Mouse (Mus musculus): ENCODE results near the gene Btbd19. TPM values are rescaled to one million over a fixed set of nuclear protein-coding genes. Genes with fewer than 3 reads are reported as not detected.

The Btbd19 gene
- polyA plus RNA-seq (2015; fragmentation: Nextera tagmentation; extraction: Ambion mirVana) = 4.3 and 4.8 TPM in 2 replicates

GRCm38 (mm10) chr4:117125348-117125909 lies at the start of gene Btbd19:
TSS of gene Btbd19 (minus strand) at chr4:117125725.
- Histone ChIP-seq H3K4me2 (ENCODE audit: low read length) (peak within 1 kb of the TSS; percentile 2; the same call in 1 of the 2 replicates), H3K9me3 (ENCODE audit: control insufficient read depth, low read length) (no peaks in the 10 kb centered on the region), H3K27me3 (replicated peaks; ENCODE audit: control insufficient read depth, insufficient read depth, low read length) (no peaks in the 10 kb centered on the region), H3K36me3 (ENCODE audit: control insufficient read depth, insufficient read depth) (no peaks in the 10 kb centered on the region), H3K4me1 (replicated peaks; ENCODE audit: control insufficient read depth, insufficient read depth, low read length) (peaks cover 14% of the 10 kb centered on the region), H3K4me3 (replicated peaks; ENCODE audit: low read length) (no peak within 1 kb of the TSS), H3K9ac (replicated peaks; ENCODE audit: low read depth, low read length) (peak within 1 kb of the TSS; percentile 22), H3K27ac (ENCODE audit: low read length) (peak within 1 kb of the TSS; percentile 54)
- peak; percentile 52 for ATAC-seq
- 25% methylated on average over 8 of the region's 8 CpGs for WGBS

GRCm38 (mm10) chr4:117169936-117170335 lies 44.4 kb upstream of the Btbd19 start:
- Histone ChIP-seq H3K36me3 (ENCODE audit: control insufficient read depth, insufficient read depth) (no peaks in the 10 kb centered on the region), H3K9me3 (ENCODE audit: control insufficient read depth, low read length) (no peaks in the 10 kb centered on the region), H3K27ac (ENCODE audit: low read length) (no peak overlapping the region), H3K9ac (replicated peaks; ENCODE audit: low read depth, low read length) (no peak overlapping the region), H3K27me3 (replicated peaks; ENCODE audit: control insufficient read depth, insufficient read depth, low read length) (no peaks in the 10 kb centered on the region), H3K4me2 (ENCODE audit: low read length) (no peak overlapping the region), H3K4me1 (replicated peaks; ENCODE audit: control insufficient read depth, insufficient read depth, low read length) (no peaks in the 10 kb centered on the region), H3K4me3 (replicated peaks; ENCODE audit: low read length) (no peak overlapping the region)
- no peak for ATAC-seq
- WGBS = 94% methylated on average over 5 of the region's 5 CpGs

GRCm38 (mm10) chr4:117161183-117161582 lies 35.7 kb upstream of the Btbd19 start:
- 75% methylated on average over 4 of the region's 4 CpGs for WGBS
- H3K9ac ChIP-seq (replicated peaks; ENCODE audit: low read depth, low read length) = no peak overlapping the region
- no peaks in the 10 kb centered on the region for H3K27me3 ChIP-seq (replicated peaks; ENCODE audit: control insufficient read depth, insufficient read depth, low read length)
- H3K27ac ChIP-seq (ENCODE audit: low read length) = no peak overlapping the region
- H3K4me1 ChIP-seq (replicated peaks; ENCODE audit: control insufficient read depth, insufficient read depth, low read length) = no peaks in the 10 kb centered on the region
- peak; percentile 43 for ATAC-seq
- no peaks in the 10 kb centered on the region for H3K36me3 ChIP-seq (ENCODE audit: control insufficient read depth, insufficient read depth)
- no peak overlapping the region for H3K4me2 ChIP-seq (ENCODE audit: low read length)
- H3K4me3 ChIP-seq (replicated peaks; ENCODE audit: low read length) = no peak overlapping the region
- no peaks in the 10 kb centered on the region for H3K9me3 ChIP-seq (ENCODE audit: control insufficient read depth, low read length)

- H3K27ac ChIP-seq (ENCODE audit: low read length) = no peak overlapping the region
- WGBS = 82% methylated on average over 10 of the region's 10 CpGs
- H3K9ac ChIP-seq (replicated peaks; ENCODE audit: low read depth, low read length) = no peak overlapping the region
- no peaks in the 10 kb centered on the region for H3K9me3 ChIP-seq (ENCODE audit: control insufficient read depth, low read length)
- no peak overlapping the region for H3K4me2 ChIP-seq (ENCODE audit: low read length)
- ATAC-seq = no peak
- no peak overlapping the region for H3K4me3 ChIP-seq (replicated peaks; ENCODE audit: low read length)
- H3K4me1 ChIP-seq (replicated peaks; ENCODE audit: control insufficient read depth, insufficient read depth, low read length) = peaks cover 5% of the 10 kb centered on the region; the same call in 1 of the 2 replicates
- H3K36me3 ChIP-seq (ENCODE audit: control insufficient read depth, insufficient read depth) = no peaks in the 10 kb centered on the region
- H3K27me3 ChIP-seq (replicated peaks; ENCODE audit: control insufficient read depth, insufficient read depth, low read length) = no peaks in the 10 kb centered on the region
These were observed 34.1 kb upstream of the Btbd19 start for GRCm38 (mm10) chr4:117159666-117160065.

- peak overlapping the region; percentile 40 for H3K4me2 ChIP-seq (ENCODE audit: low read length)
- 25% methylated on average over 6 of the region's 6 CpGs for WGBS
- H3K27ac ChIP-seq (ENCODE audit: low read length) = no peak overlapping the region
- peaks cover 11% of the 10 kb centered on the region; the same call in 1 of the 2 replicates for H3K4me1 ChIP-seq (replicated peaks; ENCODE audit: control insufficient read depth, insufficient read depth, low read length)
- H3K36me3 ChIP-seq (ENCODE audit: control insufficient read depth, insufficient read depth) = peaks cover 23% of the 10 kb centered on the region
- H3K27me3 ChIP-seq (replicated peaks; ENCODE audit: control insufficient read depth, insufficient read depth, low read length) = no peaks in the 10 kb centered on the region
- H3K9ac ChIP-seq (replicated peaks; ENCODE audit: low read depth, low read length) = peak overlapping the region; percentile 86; the same call in 1 of the 2 replicates
- H3K4me3 ChIP-seq (replicated peaks; ENCODE audit: low read length) = peak overlapping the region; percentile 72
- ATAC-seq = no peak
- H3K9me3 ChIP-seq (ENCODE audit: control insufficient read depth, low read length) = no peaks in the 10 kb centered on the region
These were observed 30.8 kb upstream of the Btbd19 start for GRCm38 (mm10) chr4:117156372-117156771.

- ATAC-seq = peak; percentile 95
These were observed 30.3 kb upstream of the Btbd19 start, which contains the start of gene Rps8 for GRCm38 (mm10) chr4:117155792-117156355. TSS of gene Rps8 (minus strand) at chr4:117156243.

GRCm38 (mm10) chr4:117155020-117155791 lies 29.7 kb upstream of the Btbd19 start:
- peak overlapping the region; percentile 86 for H3K9ac ChIP-seq (replicated peaks; ENCODE audit: low read depth, low read length)
- H3K4me2 ChIP-seq (ENCODE audit: low read length) = peak overlapping the region; percentile 81
- no peaks in the 10 kb centered on the region for H3K9me3 ChIP-seq (ENCODE audit: control insufficient read depth, low read length)
- peak overlapping the region; percentile 72 for H3K4me3 ChIP-seq (replicated peaks; ENCODE audit: low read length)
- no peak for ATAC-seq
- peaks cover 11% of the 10 kb centered on the region; the same call in 1 of the 2 replicates for H3K4me1 ChIP-seq (replicated peaks; ENCODE audit: control insufficient read depth, insufficient read depth, low read length)
- H3K36me3 ChIP-seq (ENCODE audit: control insufficient read depth, insufficient read depth) = peaks cover 34% of the 10 kb centered on the region
- H3K27ac ChIP-seq (ENCODE audit: low read length) = peak overlapping the region; percentile 89
- WGBS = 2% methylated on average over 44 of the region's 44 CpGs
- H3K27me3 ChIP-seq (replicated peaks; ENCODE audit: control insufficient read depth, insufficient read depth, low read length) = no peaks in the 10 kb centered on the region

More at GRCm38 (mm10) chr4:117155792-117156355, 30.3 kb upstream of the Btbd19 start, which contains the start of gene Rps8:
- Histone ChIP-seq H3K36me3 (ENCODE audit: control insufficient read depth, insufficient read depth) (peaks cover 28% of the 10 kb centered on the region), H3K9me3 (ENCODE audit: control insufficient read depth, low read length) (no peaks in the 10 kb centered on the region), H3K27me3 (replicated peaks; ENCODE audit: control insufficient read depth, insufficient read depth, low read length) (no peaks in the 10 kb centered on the region), H3K4me2 (ENCODE audit: low read length) (peak within 1 kb of the TSS; percentile 81), H3K4me1 (replicated peaks; ENCODE audit: control insufficient read depth, insufficient read depth, low read length) (peaks cover 11% of the 10 kb centered on the region; the same call in 1 of the 2 replicates), H3K9ac (replicated peaks; ENCODE audit: low read depth, low read length) (peak within 1 kb of the TSS; percentile 86), H3K4me3 (replicated peaks; ENCODE audit: low read length) (peak within 1 kb of the TSS; percentile 72), H3K27ac (ENCODE audit: low read length) (peak within 1 kb of the TSS; percentile 89)
- under 1% methylated on average over 50 of the region's 52 CpGs for WGBS

GRCm38 (mm10) chr4:117152714-117153113 lies 27.2 kb upstream of the Btbd19 start:
- ATAC-seq = no peak
- Histone ChIP-seq H3K27ac (ENCODE audit: low read length) (no peak overlapping the region), H3K27me3 (replicated peaks; ENCODE audit: control insufficient read depth, insufficient read depth, low read length) (no peaks in the 10 kb centered on the region), H3K4me1 (replicated peaks; ENCODE audit: control insufficient read depth, insufficient read depth, low read length) (peaks cover 11% of the 10 kb centered on the region; the same call in 1 of the 2 replicates), H3K9me3 (ENCODE audit: control insufficient read depth, low read length) (no peaks in the 10 kb centered on the region), H3K4me2 (ENCODE audit: low read length) (no peak overlapping the region), H3K9ac (replicated peaks; ENCODE audit: low read depth, low read length) (no peak overlapping the region), H3K36me3 (ENCODE audit: control insufficient read depth, insufficient read depth) (peaks cover 35% of the 10 kb centered on the region), H3K4me3 (replicated peaks; ENCODE audit: low read length) (no peak overlapping the region)
- WGBS = 86% methylated on average over 5 of the region's 5 CpGs

GRCm38 (mm10) chr4:117151416-117151815 lies 25.9 kb upstream of the Btbd19 start:
- H3K4me2 ChIP-seq (ENCODE audit: low read length) = no peak overlapping the region
- no peak for ATAC-seq
- H3K4me3 ChIP-seq (replicated peaks; ENCODE audit: low read length) = no peak overlapping the region
- 76% methylated on average over 1 of the region's 1 CpGs for WGBS
- peaks cover 11% of the 10 kb centered on the region; the same call in 1 of the 2 replicates for H3K4me1 ChIP-seq (replicated peaks; ENCODE audit: control insufficient read depth, insufficient read depth, low read length)
- no peaks in the 10 kb centered on the region for H3K27me3 ChIP-seq (replicated peaks; ENCODE audit: control insufficient read depth, insufficient read depth, low read length)
- no peaks in the 10 kb centered on the region for H3K9me3 ChIP-seq (ENCODE audit: control insufficient read depth, low read length)
- no peak overlapping the region for H3K9ac ChIP-seq (replicated peaks; ENCODE audit: low read depth, low read length)
- H3K27ac ChIP-seq (ENCODE audit: low read length) = no peak overlapping the region
- H3K36me3 ChIP-seq (ENCODE audit: control insufficient read depth, insufficient read depth) = peaks cover 35% of the 10 kb centered on the region

All from forebrain, embryonic 16.5 days (tissue).